Mouse (Mus musculus) E14TG2a.4 (cell line): ENCODE results near the gene A430078G23Rik.

ENCODE experiments used
- CTCF ChIP-seq: conservative IDR thresholded peaks from 2 replicates; pipeline ENCODE4 v1.5.1; 2014; ENCODE audit warnings: low read length
- NANOG ChIP-seq: IDR thresholded peaks from 2 replicates; pipeline ENCODE4 v1.6.1; 2014; ENCODE audit warnings: borderline replicate concordance, low read length, mixed read lengths
- POU5F1 ChIP-seq: IDR thresholded peaks from 2 replicates; pipeline ENCODE4 v1.6.1; 2014; ENCODE audit warnings: low read length, borderline replicate concordance

DNA sequence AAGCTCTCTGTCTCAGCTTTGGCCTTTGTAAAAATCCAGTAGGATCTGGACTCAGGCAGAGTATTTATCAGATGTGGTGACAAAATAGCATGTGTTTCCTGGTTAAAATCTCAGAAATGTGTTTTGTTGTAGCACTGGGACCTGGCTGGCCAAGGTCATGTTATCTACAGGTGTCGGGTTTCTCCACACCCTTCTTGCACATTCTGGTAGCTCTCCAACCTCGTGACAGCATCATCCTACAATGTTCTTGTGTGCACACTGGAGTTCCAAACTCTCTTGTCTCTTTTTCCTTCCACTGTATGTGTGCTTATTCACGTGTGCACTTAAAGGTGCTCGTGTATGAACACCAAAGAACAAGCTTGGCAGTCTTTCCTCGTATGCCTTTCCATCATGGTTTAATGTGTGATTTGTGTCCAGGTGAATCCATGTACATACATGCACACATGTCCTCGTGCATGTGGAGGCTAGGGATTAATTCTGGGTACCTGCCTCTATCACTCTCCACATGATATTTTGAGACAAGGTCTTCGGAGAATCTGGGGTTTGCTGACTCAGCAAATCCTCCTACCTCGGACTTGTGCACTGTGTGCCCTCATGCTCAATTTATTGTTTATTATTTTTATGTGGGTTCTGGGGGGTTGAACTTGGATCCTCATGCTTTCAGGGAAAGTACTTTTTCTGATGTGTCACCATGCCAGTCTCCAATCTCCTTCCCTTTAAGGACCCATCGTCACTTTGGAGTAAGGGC is 35.5 kb downstream of the A430078G23Rik start:
- TF ChIP-seq CTCF, result no peak
- no peak for TF ChIP-seq POU5F1
- TF ChIP-seq NANOG, result no peak
